Mouse (Mus musculus) spleen, embryonic (tissue): ENCODE results near the gene Slc25a18.

Experiments used
- CTCF ChIA-PET: fragments of 350-600 bp; sonication (Branson Sonifier 250); formaldehyde crosslinking; loops from one replicate; lab custom pipeline; 2022; lab: Charles Lee

Gene Slc25a18

DNA sequence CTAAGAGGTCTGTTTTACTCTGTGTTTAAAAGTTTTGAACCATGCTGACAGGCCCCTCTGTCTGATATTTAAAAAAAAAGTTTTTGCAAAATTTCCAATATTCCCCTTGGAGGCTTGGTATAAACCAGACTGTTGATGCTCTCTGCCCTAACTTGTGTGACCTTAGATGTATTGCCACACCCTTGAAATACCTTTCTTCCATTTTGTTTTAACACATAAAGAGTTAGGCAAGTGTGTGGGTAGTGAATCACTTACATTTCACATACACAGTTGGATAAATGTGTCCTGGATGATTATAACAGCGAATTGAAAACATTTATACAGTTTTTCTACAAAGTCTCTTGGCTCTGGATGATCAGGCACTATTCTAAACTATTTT is 63.8 kb downstream of the Slc25a18 start:
- CTCF ChIA-PET: no interaction called here

DNA sequence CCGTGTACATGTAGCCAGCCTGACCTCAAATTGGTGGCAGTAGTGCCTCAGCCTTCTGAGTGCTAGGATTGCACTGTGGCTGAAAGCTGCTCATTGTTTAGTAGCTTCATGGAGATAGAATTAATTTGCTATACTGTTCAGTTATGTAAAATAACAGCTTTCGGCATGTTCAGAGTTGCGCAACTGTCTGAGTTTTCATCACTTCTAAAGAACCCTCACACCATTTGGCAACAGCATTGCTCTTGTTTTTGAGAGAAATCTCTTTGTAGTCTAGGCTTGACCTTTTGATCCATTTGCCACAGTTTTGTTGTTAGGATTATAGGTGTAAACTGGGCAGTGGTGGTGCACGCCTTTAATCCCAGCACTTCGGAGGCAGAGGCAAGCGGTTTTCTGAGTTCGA is 66.9 kb downstream of the Slc25a18 start:
- CTCF ChIA-PET: no interaction called here

DNA sequence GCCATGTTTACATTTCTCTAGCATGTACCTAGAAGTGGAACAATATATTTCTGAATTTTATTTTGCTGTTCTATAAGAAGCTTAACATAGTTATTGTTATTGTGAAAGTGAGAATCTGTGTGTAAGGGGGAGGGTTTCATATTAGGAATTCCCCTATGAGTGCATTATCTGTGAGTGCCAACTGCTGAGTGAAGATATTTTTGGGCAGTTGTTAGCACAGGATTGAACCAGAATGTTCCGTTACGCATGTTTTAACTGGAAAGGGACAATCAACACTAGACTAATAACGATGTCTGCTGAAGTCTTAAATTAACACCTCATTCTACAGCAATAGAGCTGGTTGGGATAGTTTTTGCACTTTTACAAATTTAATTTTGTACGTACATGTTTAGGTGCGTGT is 68.4 kb downstream of the Slc25a18 start:
- CTCF ChIA-PET: no interaction called here
